Comparison of ENCODE assay signal across 8 mouse cellular contexts in genomic region chr4:141539213-141539767, GRCm38 (mm10). TPM values are rescaled to one million over a fixed set of nuclear protein-coding genes. Genes with fewer than 3 reads are reported as not detected.
DNase-seq lines count a peak whose midpoint lies in the region; ATAC-seq and TF ChIP-seq lines count a peak whose summit lies in the region.

No protein-coding gene starts in this region.

- TF ChIP-seq POLR2A in cortical plate, adult 2 months (IDR thresholded peaks at IDR 0.05; ENCODE audit: extremely low read depth, insufficient read depth, low read length) = no peak

- H3K4me2 ChIP-seq in kidney, embryonic 14.5 days (replicated peaks; ENCODE audit: low read depth, low read length) = peak overlapping the region; percentile 94
- H3K4me2 ChIP-seq in hindbrain, embryonic 16.5 days (ENCODE audit: low read length) = peak overlapping the region; percentile 70
- peak overlapping the region; percentile 71 for H3K4me2 ChIP-seq in midbrain, postnatal 0 days (ENCODE audit: low read depth, low read length, poor library complexity, severe bottlenecking)

- no peak for TF ChIP-seq CTCF in cortical plate, adult 2 months (IDR thresholded peaks at IDR 0.05; ENCODE audit: extremely low read depth, insufficient read depth, low read length)
- TF ChIP-seq CTCF in midbrain, postnatal 0 days (IDR thresholded peaks at IDR 0.05) = no peak

- DNase-seq in kidney, postnatal 14 days = no peak
- no peak for DNase-seq in midbrain, postnatal 0 days (ENCODE audit: low spot score)
- no peak for DNase-seq in urinary bladder, postnatal 4 days (ENCODE audit: low spot score in 2 of 2)
- DNase-seq in frontal cortex, postnatal 25 days (ENCODE audit: low spot score in 2 of 2) = no peak
- no peak for DNase-seq in urinary bladder, postnatal 14 days (ENCODE audit: low spot score)

- H3K27ac ChIP-seq in kidney, embryonic 14.5 days (ENCODE audit: low read depth, low read length) = peak overlapping the region; percentile 99
- H3K27ac ChIP-seq in cortical plate, adult 2 months (ENCODE audit: insufficient read depth, low read length) = peak overlapping the region; percentile 51; the same call in 1 of the 2 replicates
- peak overlapping the region; percentile 97 for H3K27ac ChIP-seq in hindbrain, embryonic 16.5 days (ENCODE audit: low read depth, low read length)
- peak overlapping the region; percentile 88 for H3K27ac ChIP-seq in midbrain, postnatal 0 days (ENCODE audit: low read depth, low read length)

- H3K36me3 ChIP-seq in kidney, embryonic 14.5 days (ENCODE audit: control insufficient read depth, insufficient read depth, low read length) = no peaks in the 10 kb centered on the region
- no peaks in the 10 kb centered on the region for H3K36me3 ChIP-seq in hindbrain, embryonic 16.5 days (ENCODE audit: control insufficient read depth, insufficient read depth, low read length)
- H3K36me3 ChIP-seq in midbrain, postnatal 0 days (ENCODE audit: insufficient read depth, low read length) = no peaks in the 10 kb centered on the region

- 32% methylated on average over 12 of the region's 12 CpGs for WGBS in kidney, embryonic 14.5 days
- 51% methylated on average over 12 of the region's 12 CpGs for WGBS in hindbrain, embryonic 16.5 days
- WGBS in midbrain, postnatal 0 days = 48% methylated on average over 12 of the region's 12 CpGs

- no peaks in the 10 kb centered on the region for H3K27me3 ChIP-seq in kidney, embryonic 14.5 days (ENCODE audit: control insufficient read depth, insufficient read depth, low read length)
- no peaks in the 10 kb centered on the region for H3K27me3 ChIP-seq in hindbrain, embryonic 16.5 days (replicated peaks; ENCODE audit: control insufficient read depth, insufficient read depth, low read length)
- H3K27me3 ChIP-seq in midbrain, postnatal 0 days (ENCODE audit: insufficient read depth, low read length) = no peaks in the 10 kb centered on the region

- no peak for ATAC-seq in kidney, embryonic 14.5 days (ENCODE audit: low FRiP score, low TSS enrichment)
- no peak for ATAC-seq in hindbrain, embryonic 16.5 days
- no peak for ATAC-seq in midbrain, postnatal 0 days (ENCODE audit: low FRiP score)

- H3K4me1 ChIP-seq in kidney, embryonic 14.5 days (ENCODE audit: control insufficient read depth, insufficient read depth, low read length) = peaks cover 18% of the 10 kb centered on the region
- H3K4me1 ChIP-seq in cortical plate, adult 2 months (ENCODE audit: control insufficient read depth, insufficient read depth, low read length) = no peaks in the 10 kb centered on the region; the same call in 1 of the 2 replicates
- H3K4me1 ChIP-seq in hindbrain, embryonic 16.5 days (ENCODE audit: control insufficient read depth, insufficient read depth, low read depth, low read length) = peaks cover 12% of the 10 kb centered on the region
- H3K4me1 ChIP-seq in midbrain, postnatal 0 days (ENCODE audit: insufficient read depth, low read length) = peaks cover 3% of the 10 kb centered on the region; the same call in 1 of the 2 replicates

- H3K4me3 ChIP-seq in kidney, embryonic 14.5 days (ENCODE audit: low read length) = peak overlapping the region; percentile 95
- H3K4me3 ChIP-seq in cortical plate, adult 2 months (ENCODE audit: insufficient read depth, low read length) = peak overlapping the region; percentile 55
- peak overlapping the region; percentile 96 for H3K4me3 ChIP-seq in hindbrain, embryonic 16.5 days (ENCODE audit: low read length)
- H3K4me3 ChIP-seq in midbrain, postnatal 0 days (ENCODE audit: low read depth, low read length) = peak overlapping the region; percentile 66

- H3K9ac ChIP-seq in kidney, embryonic 14.5 days (ENCODE audit: low read depth, low read length) = peak overlapping the region; percentile 68; the same call in 1 of the 2 replicates
- peak overlapping the region; percentile 75 for H3K9ac ChIP-seq in hindbrain, embryonic 16.5 days (ENCODE audit: low read depth, low read length)
- peak overlapping the region; percentile 93 for H3K9ac ChIP-seq in midbrain, postnatal 0 days (replicated peaks; ENCODE audit: low read length, poor library complexity, severe bottlenecking)

- no peaks in the 10 kb centered on the region for H3K9me3 ChIP-seq in kidney, embryonic 14.5 days (ENCODE audit: control insufficient read depth, low read length)
- no peaks in the 10 kb centered on the region for H3K9me3 ChIP-seq in hindbrain, embryonic 16.5 days (ENCODE audit: control insufficient read depth, low read length)
- H3K9me3 ChIP-seq in midbrain, postnatal 0 days (ENCODE audit: low read length) = no peaks in the 10 kb centered on the region

RNA-seq across cellular contexts. Expression of gene Spen, which starts 0.9 kb away (rescaled TPM):
- polyA plus RNA-seq in kidney, embryonic 14.5 days (2014; fragmentation: Nextera tagmentation; extraction: Ambion mirVana) = 13.1 and 19.3 TPM in 2 replicates
- 12.4 and 13.0 TPM in 2 replicates for polyA plus RNA-seq in cortical plate, adult 2 months (2012; rRNA removed)
- 10.1 and 11.8 TPM in 2 replicates for polyA plus RNA-seq in hindbrain, embryonic 16.5 days (2015; fragmentation: Nextera tagmentation; extraction: Ambion mirVana)
- total RNA-seq in midbrain, postnatal 0 days (2014; rRNA removed) = 20.0 and 23.2 TPM in 2 replicates
- polyA plus RNA-seq in midbrain, postnatal 0 days (2015; fragmentation: Nextera tagmentation; extraction: Ambion mirVana) = 8.6 and 13.6 TPM in 2 replicates
